Mouse (Mus musculus) neural tube, embryonic 12.5 days (tissue): ENCODE data around the gene Otx2. TPM values are rescaled to one million over a fixed set of nuclear protein-coding genes. Genes with fewer than 3 reads are reported as not detected.
A peak's percentile ranks its signal among the peaks of the same experiment; 100 is the strongest.

Experiments
- ATAC-seq: fragments of 200-750 bp; cut with Nextera tagmentation; 2 replicates; pipeline ENCODE4 v1.8.0; 2017; ENCODE audit warnings: low read depth, mild to moderate bottlenecking, moderate TSS enrichment, moderate library complexity; ENCODE audit not compliant: low FRiP score
- H3K27ac ChIP-seq: fragments of 300-500 bp; sonication (generic); 2 replicates; pipeline ENCODE4 v1.5.1; 2016
- H3K27me3 ChIP-seq: fragments of 300-500 bp; sonication (generic); replicated peaks from 2 replicates; pipeline ENCODE4 v1.6.1; 2016; ENCODE audit warnings: mild to moderate bottlenecking
- H3K36me3 ChIP-seq: fragments of 300-500 bp; sonication (generic); 2 replicates; pipeline ENCODE4 v1.6.1; 2016; ENCODE audit warnings: mild to moderate bottlenecking
- H3K4me1 ChIP-seq: fragments of 300-500 bp; sonication (generic); 2 replicates; pipeline ENCODE4 v1.6.1; 2016
- H3K4me2 ChIP-seq: fragments of 300-500 bp; sonication (generic); replicated peaks from 2 replicates; pipeline ENCODE4 v1.6.1; 2016; ENCODE audit warnings: mild to moderate bottlenecking
- H3K4me3 ChIP-seq: fragments of 300-500 bp; sonication (generic); 2 replicates; pipeline ENCODE4 v1.5.1; 2016
- H3K9ac ChIP-seq: fragments of 300-500 bp; sonication (generic); 2 replicates; pipeline ENCODE4 v1.6.1; 2016; ENCODE audit warnings: mild to moderate bottlenecking
- H3K9me3 ChIP-seq: fragments of 300-500 bp; sonication (generic); 2 replicates; pipeline ENCODE4 v1.6.1; 2016; ENCODE audit warnings: mild to moderate bottlenecking
- WGBS: fragments of 180-500 bp; shearing (Covaris S2); methylation state at CpG from one replicate; pipeline ENCODE4 v1.1.7; 2016; 5-methylcytosine and 5-hydroxymethylcytosine counted together
- polyA plus RNA-seq: library from polyadenylated mRNA; unstranded; fragments of >200 nt; fragmentation: Nextera tagmentation; extraction: Ambion mirVana; gene quantifications from 2 replicates; pipeline ENCODE4 v1.2.1, GENCODE M21; 2016

Gene Otx2
- polyA plus RNA-seq, 1 experiment from 2014 or later: not detected

GRCm38 (mm10) chr14:48666771-48667170, 6.8 kb downstream of the Otx2 start:
- H3K9me3 ChIP-seq: no peaks in the 10 kb centered on the region
- H3K4me1 ChIP-seq: no peaks in the 10 kb centered on the region
- H3K36me3 ChIP-seq: no peaks in the 10 kb centered on the region
- no peak overlapping the region for H3K9ac ChIP-seq
- H3K4me3 ChIP-seq: no peak overlapping the region
- H3K27me3 ChIP-seq: peaks cover 94% of the 10 kb centered on the region
- H3K4me2 ChIP-seq: no peak overlapping the region
- no peak for ATAC-seq
- H3K27ac ChIP-seq: no peak overlapping the region
- 2% methylated on average over 19 of the region's 19 CpGs for WGBS

DNA sequence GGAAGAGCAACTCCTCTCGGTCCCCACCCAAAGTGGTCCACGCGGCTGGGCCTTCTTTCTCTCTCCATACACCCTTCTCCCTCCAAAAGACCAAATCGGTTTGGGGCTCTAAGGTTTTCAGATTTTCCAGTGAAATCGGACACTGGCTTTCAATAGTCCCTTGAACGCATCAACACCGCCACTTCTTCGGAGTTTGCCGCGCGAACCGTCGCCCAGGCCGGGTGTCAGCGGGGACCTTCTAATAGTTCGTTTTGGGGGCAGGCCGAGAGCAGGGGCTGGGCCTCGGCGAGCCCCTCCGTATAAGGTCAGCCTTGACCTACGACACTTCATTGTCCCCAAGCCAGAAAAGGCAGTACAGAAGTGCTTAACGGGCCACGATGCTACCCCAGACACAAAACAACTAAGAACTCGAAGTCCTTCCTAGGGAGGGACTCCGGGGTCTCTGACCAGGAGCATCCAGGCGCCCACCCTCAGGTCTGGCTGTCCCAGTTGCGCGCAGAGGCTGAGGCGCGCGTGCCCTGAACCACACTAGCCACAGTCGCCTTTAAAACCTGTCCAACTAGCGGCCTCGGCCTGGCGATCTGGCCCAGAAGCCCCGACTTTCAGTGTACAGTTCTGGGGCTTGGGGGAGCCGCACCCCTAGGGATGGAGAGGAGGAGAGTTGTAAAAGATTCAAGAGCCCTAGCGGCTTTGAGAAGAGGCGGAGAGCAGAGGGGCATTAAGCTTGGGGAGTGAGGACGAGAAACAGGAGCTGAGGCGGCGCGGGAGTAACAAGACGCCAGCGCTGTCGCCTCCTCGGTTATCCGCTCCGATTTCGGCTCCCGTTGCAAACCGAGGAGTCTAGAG, 7.6 kb downstream of the Otx2 start:
- Histone ChIP-seq H3K9me3 (no peaks in the 10 kb centered on the region), H3K27me3 (peaks cover 94% of the 10 kb centered on the region), H3K27ac (no peak overlapping the region), H3K36me3 (no peaks in the 10 kb centered on the region), H3K9ac (no peak overlapping the region), H3K4me1 (no peaks in the 10 kb centered on the region), H3K4me2 (no peak overlapping the region), H3K4me3 (no peak overlapping the region)
- ATAC-seq: no peak
- WGBS: under 1% methylated on average over 52 of the region's 52 CpGs

DNA sequence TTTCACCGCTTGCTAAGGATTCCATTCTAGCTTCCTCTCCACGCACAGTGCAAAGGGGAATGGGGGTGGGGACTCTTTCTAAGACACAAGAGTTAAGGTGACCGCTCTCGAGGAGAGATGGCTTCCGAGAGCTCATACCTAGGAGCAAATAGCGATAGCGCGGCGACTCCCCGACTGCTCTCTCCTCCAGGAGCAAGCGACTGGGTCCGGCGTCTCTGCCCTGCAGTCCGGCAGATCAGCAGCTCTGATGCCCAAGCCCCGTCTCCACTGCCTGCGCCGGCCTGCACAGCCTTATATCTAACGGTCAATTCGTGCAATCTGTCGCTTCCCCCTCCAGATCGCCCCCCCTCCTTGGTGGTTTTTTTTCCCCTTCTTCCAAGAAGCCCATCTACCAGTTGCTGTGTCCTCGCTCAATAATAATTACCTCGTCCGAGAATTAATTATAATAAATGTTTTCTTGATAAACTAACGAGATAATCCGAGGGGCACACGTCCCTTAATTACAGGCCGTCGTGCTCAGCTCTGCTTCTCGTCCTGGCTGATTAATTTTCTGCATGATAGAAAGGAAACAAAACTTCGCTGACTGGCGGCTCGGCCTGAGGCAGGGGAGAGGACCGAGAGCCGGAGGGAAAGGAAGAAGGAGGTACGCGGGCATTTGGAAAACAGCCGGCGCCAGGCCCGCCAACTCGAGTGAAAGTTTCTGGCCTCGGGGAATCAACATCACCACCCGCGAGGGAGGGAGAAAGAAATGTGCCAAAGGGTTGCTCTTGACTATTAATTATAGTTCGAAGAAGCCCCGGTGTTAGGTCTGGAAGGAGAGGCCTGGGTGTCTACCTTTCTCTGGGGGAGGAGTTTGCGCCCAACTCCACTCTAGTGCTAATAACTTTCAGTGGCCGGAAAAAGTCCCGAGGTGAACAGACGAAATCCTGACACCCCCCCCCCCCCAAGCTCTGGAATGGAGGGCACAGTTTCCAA, 8.5 kb downstream of the Otx2 start:
- Histone ChIP-seq H3K9me3 (no peaks in the 10 kb centered on the region), H3K4me3 (0 out of 2 replicates have a peak overlapping the region, but pooled peaks have one; percentile 2), H3K27ac (no peak overlapping the region), H3K9ac (no peak overlapping the region), H3K4me1 (no peaks in the 10 kb centered on the region), H3K4me2 (0 out of 2 replicates have a peak overlapping the region, but pooled peaks have one; percentile 4), H3K27me3 (peaks cover 94% of the 10 kb centered on the region), H3K36me3 (no peaks in the 10 kb centered on the region)
- no peak; the same call in 1 of the 2 replicates for ATAC-seq
- under 1% methylated on average over 50 of the region's 50 CpGs for WGBS

DNA sequence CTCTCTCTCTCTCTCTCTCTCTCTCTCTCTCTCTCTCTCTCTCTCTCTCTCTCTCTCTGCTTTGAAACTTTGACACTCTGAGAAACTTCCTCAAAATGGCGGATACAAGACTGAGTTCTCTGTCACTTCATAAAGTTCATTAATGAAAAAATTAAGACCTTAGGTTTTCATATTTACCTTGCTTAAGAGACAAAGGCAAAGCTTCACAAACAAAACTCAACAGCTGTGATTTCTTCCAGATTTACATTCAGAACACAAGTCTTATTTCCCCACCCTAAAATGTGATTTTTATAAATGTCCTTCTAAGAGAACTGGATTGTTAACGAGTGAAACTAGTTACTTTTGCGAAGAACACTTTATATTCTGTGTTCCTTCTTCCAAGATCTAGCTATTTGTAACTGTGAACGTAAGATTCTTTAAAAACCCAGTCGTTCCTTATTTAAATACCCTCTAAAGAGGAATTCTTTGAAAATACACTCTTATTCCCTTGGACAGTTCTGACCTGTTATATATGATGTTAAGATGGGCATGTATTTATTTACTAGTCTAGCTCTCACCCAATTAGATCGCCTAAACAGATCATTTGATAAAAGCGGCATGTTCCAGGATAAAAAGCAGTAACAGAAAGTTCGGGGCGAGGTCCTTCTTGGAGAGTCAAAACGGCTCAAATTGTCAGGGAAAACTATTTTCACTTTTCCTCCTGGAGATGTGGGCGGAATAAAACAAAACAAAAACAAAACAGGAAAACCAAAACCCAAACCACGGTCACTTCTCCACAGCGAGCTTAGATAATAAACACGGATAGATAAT, 9.4 kb downstream of the Otx2 start:
- ATAC-seq: no peak
- H3K36me3 ChIP-seq: no peaks in the 10 kb centered on the region
- no peaks in the 10 kb centered on the region for H3K4me1 ChIP-seq
- H3K9me3 ChIP-seq: no peaks in the 10 kb centered on the region
- WGBS: 3% methylated on average over 14 of the region's 14 CpGs
- H3K9ac ChIP-seq: no peak overlapping the region
- no peak overlapping the region for H3K27ac ChIP-seq
- H3K4me3 ChIP-seq: 0 out of 2 replicates have a peak overlapping the region, but pooled peaks have one; percentile 2
- H3K4me2 ChIP-seq: no peak overlapping the region
- H3K27me3 ChIP-seq: peaks cover 94% of the 10 kb centered on the region

DNA sequence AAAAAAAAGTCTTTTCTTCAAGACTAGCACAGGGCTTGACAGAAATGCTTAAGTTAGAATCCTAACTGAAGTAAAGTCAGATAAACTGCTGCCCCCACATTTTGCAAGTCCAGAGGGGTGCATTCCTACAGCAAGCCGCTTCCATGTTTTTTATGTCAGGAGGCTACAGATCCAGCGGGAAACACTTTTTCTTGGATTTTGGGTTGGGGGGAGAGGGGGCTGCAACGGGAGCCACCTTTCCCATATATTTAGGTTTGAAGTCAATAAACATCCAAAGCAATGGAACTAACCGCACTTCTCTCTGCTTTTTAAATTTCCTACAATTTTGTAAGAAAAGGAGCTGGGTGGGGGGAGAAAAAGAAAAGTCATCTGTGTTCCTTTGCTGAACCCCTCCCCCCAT, 10.1 kb downstream of the Otx2 start:
- Histone ChIP-seq H3K9me3 (no peaks in the 10 kb centered on the region), H3K4me2 (no peak overlapping the region), H3K27me3 (peaks cover 94% of the 10 kb centered on the region), H3K4me1 (no peaks in the 10 kb centered on the region), H3K36me3 (no peaks in the 10 kb centered on the region), H3K4me3 (no peak overlapping the region), H3K27ac (no peak overlapping the region), H3K9ac (no peak overlapping the region)
- no peak for ATAC-seq
- 0% methylated on average over 4 of the region's 4 CpGs for WGBS

DNA sequence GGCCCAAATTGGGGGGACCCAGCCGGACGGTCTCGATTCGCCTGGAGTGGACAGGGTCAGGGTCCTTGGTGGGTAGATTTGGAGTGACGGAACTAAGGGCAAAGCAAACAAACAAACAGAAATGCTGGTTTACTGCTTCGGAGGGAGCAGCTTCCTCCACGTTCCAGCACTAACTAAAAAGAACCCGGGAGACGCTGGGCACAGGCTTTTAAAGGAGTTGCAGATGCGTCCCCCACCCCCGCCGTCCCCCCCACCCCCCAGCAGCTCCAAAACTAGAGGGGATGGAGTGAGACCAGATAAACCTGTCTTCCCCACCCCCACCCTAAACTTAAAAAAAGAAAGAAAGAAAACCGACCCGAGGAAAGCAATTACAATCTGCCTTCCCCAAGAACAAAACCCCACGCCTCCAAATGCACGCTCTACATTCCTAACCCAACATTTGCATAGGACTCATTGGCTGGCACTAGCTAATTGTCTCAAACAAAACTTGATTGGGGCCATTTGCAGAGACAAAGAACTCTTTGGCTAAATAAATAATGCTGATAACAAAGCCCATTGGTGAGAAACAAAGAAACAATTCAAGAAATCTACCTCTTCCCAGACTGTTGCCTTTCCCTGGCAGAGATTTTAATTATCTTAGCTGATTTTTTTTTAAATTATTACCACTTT, 10.9 kb downstream of the Otx2 start:
- Histone ChIP-seq H3K9ac (no peak overlapping the region), H3K4me3 (no peak overlapping the region)

DNA sequence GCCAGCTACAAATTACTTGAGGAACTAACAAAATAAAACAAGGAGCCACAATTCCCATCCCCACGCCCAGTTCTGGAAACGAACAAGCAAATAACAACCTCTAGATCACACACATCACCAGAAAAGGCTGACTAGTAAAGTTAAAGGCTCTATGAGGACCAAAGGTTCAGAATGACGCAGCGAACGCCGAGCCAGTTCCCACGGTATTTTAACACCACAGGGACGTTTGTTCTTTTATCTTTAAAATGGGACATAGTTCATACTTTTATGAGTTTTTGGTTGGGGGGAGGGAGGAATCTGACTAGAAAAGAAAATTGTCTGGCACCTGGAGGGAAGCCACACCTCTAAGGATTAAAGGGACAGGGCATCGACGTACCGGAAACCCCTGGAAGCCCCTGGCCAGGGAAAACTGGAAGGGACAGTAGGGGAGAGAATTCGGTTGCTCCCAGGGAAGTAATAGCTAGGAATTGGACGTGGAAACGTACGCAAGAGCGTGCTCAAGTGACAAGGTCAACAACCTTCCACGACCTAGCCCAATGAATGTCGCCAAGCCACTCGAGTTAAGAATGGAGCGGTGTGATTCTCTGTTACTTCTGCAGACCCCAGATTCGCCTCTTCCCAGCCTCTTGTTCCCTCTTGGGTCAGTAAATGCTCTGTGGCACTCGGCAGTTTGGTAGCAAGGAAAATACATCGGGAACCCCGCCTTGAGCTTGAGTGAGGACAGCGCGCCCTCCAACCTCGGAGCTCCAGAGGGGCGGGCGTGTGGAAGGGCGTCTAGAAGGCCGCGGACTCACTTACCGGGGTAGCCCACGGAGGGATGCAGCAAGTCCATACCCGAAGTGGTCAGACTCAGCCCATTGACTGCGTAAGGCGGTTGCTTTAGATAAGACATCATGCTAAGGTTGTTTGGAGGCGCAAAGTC, 11.7 kb downstream of the Otx2 start:
- no peaks in the 10 kb centered on the region for H3K4me1 ChIP-seq
- no peaks in the 10 kb centered on the region for H3K9me3 ChIP-seq
- H3K36me3 ChIP-seq: no peaks in the 10 kb centered on the region
- WGBS: 2% methylated on average over 38 of the region's 38 CpGs
- H3K4me3 ChIP-seq: no peak overlapping the region
- H3K27ac ChIP-seq: no peak overlapping the region
- H3K9ac ChIP-seq: no peak overlapping the region
- peaks cover 96% of the 10 kb centered on the region for H3K27me3 ChIP-seq
- H3K4me2 ChIP-seq: no peak overlapping the region
- ATAC-seq: no peak

More for the DNA sequence above, 10.9 kb downstream of the Otx2 start:
- Histone ChIP-seq H3K27ac (no peak overlapping the region), H3K27me3 (peaks cover 94% of the 10 kb centered on the region), H3K4me1 (no peaks in the 10 kb centered on the region), H3K36me3 (no peaks in the 10 kb centered on the region), H3K4me2 (no peak overlapping the region), H3K9me3 (no peaks in the 10 kb centered on the region)
- ATAC-seq: no peak
- WGBS: 2% methylated on average over 16 of the region's 16 CpGs

- H3K4me3 ChIP-seq: no peak overlapping the region
- H3K27me3 ChIP-seq: peaks cover 96% of the 10 kb centered on the region
- WGBS: 9% methylated on average over 8 of the region's 8 CpGs
- no peaks in the 10 kb centered on the region for H3K4me1 ChIP-seq
- H3K4me2 ChIP-seq: no peak overlapping the region
- no peak overlapping the region for H3K27ac ChIP-seq
- ATAC-seq: no peak
- no peak overlapping the region for H3K9ac ChIP-seq
- H3K36me3 ChIP-seq: no peaks in the 10 kb centered on the region
- no peaks in the 10 kb centered on the region for H3K9me3 ChIP-seq
These were observed 12.5 kb downstream of the Otx2 start for GRCm38 (mm10) chr14:48661151-48661550.

- H3K9ac ChIP-seq: no peak overlapping the region
- 48% methylated on average over 4 of the region's 4 CpGs for WGBS
- H3K4me3 ChIP-seq: no peak overlapping the region
- no peak for ATAC-seq
- no peaks in the 10 kb centered on the region for H3K9me3 ChIP-seq
- H3K27ac ChIP-seq: no peak overlapping the region
- H3K36me3 ChIP-seq: no peaks in the 10 kb centered on the region
- peaks cover 96% of the 10 kb centered on the region for H3K27me3 ChIP-seq
- no peak overlapping the region for H3K4me2 ChIP-seq
- H3K4me1 ChIP-seq: no peaks in the 10 kb centered on the region
These were observed 13.0 kb downstream of the Otx2 start for GRCm38 (mm10) chr14:48660593-48660992.

DNA sequence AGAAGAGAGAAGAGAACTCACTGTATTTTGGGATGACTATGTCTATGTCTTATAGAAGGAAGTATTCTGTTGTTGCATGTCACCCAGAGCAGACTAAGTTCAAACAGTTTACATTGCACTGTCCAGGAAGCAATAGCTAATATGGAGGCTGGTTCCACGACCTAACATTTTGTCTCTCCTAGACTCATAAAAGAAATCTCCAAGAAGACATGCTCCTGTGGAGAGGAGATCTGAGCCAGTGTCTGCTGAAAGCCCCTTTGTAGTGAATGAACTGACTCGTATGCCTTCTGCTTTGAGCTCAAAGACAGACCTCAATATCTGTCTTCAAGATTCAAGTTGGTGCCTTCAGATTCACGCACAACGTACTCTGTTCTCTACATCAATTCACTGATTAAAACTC, 14.0 kb downstream of the Otx2 start:
- H3K27ac ChIP-seq: no peak overlapping the region
- peaks cover 97% of the 10 kb centered on the region for H3K27me3 ChIP-seq
- ATAC-seq: no peak
- H3K4me2 ChIP-seq: no peak overlapping the region
- H3K36me3 ChIP-seq: no peaks in the 10 kb centered on the region
- H3K9me3 ChIP-seq: no peaks in the 10 kb centered on the region
- no peak overlapping the region for H3K9ac ChIP-seq
- WGBS: 55% methylated on average over 4 of the region's 4 CpGs
- H3K4me1 ChIP-seq: no peaks in the 10 kb centered on the region
- H3K4me3 ChIP-seq: no peak overlapping the region
